Mouse (Mus musculus) heart, embryonic 15.5 days (tissue): Measurements from ENCODE around the gene Serpina3c. TPM values are rescaled to one million over a fixed set of nuclear protein-coding genes. Genes with fewer than 3 reads are reported as not detected.
"Not testable (repeated sequence)": the region's sequence is repeated elsewhere in the genome, so short reads cannot be mapped to it uniquely, and the experiment has no call there.

Source experiments
- ATAC-seq: fragments of 200-750 bp; cut with Nextera tagmentation; replicated peaks from 2 replicates; pipeline ENCODE4 v1.8.0; 2017; ENCODE audit warnings: low read depth, moderate TSS enrichment; ENCODE audit not compliant: insufficient number of reproducible peaks, insufficient read depth, low FRiP score
- H3K27ac ChIP-seq: fragments of 300-500 bp; sonication (generic); 2 replicates; pipeline ENCODE4 v1.5.1; 2015; ENCODE audit warnings: mild to moderate bottlenecking, inconsistent platforms
- H3K27me3 ChIP-seq: fragments of 300-500 bp; sonication (generic); 2 replicates; pipeline ENCODE4 v1.6.1; 2015; ENCODE audit warnings: inconsistent platforms
- H3K36me3 ChIP-seq: fragments of 300-500 bp; sonication (generic); 2 replicates; pipeline ENCODE4 v1.6.1; 2015; ENCODE audit warnings: mild to moderate bottlenecking, inconsistent platforms
- H3K4me1 ChIP-seq: fragments of 300-500 bp; sonication (generic); replicated peaks from 2 replicates; pipeline ENCODE4 v1.6.1; 2015; ENCODE audit warnings: inconsistent platforms
- H3K4me2 ChIP-seq: fragments of 300-500 bp; sonication (generic); 2 replicates; pipeline ENCODE4 v1.6.1; 2015; ENCODE audit warnings: inconsistent platforms, mild to moderate bottlenecking, moderate library complexity
- H3K4me3 ChIP-seq: fragments of 300-500 bp; sonication (generic); 2 replicates; pipeline ENCODE4 v1.5.1; 2015; ENCODE audit warnings: mild to moderate bottlenecking, inconsistent platforms
- H3K9ac ChIP-seq: fragments of 300-500 bp; sonication (generic); 2 replicates; pipeline ENCODE4 v1.6.1; 2015; ENCODE audit warnings: mild to moderate bottlenecking, inconsistent platforms
- H3K9me3 ChIP-seq: fragments of 300-500 bp; sonication (generic); replicated peaks from 2 replicates; pipeline ENCODE4 v1.6.1; 2016; ENCODE audit warnings: inconsistent platforms
- WGBS: fragments of 180-500 bp; shearing (Covaris S2); methylation state at CpG from one replicate; pipeline ENCODE4 v1.1.7; 2015; ENCODE audit warnings: mixed read lengths; 5-methylcytosine and 5-hydroxymethylcytosine counted together
- polyA plus RNA-seq: library from polyadenylated mRNA; unstranded; fragments of >200 nt; fragmentation: Nextera tagmentation; extraction: Ambion mirVana; gene quantifications from 2 replicates; pipeline ENCODE4 v1.2.1, GENCODE M21; 2015

The Serpina3c gene
- polyA plus RNA-seq, 1 experiment from 2014 or later = not detected

DNA sequence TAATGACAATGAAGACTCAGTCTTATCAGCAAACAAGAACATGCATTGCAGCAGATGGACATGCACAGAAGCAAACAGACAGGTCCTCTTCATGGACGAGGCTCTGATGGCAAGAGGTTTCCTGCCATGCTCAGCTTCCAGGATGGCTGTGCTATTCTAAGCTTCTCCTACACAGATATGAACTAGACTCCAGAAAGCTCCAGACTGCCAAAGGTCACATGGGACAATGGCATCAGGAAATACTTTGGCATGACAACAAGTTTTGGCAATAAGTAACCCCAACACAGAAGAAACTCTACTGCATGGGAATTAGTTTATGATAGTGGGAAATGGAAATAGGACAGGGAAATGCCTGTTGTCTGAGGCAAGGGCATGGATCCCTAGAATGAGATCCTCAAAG, 10.4 kb downstream of the Serpina3c start:
- Histone ChIP-seq H3K9ac (no peak overlapping the region), H3K36me3 (no peaks in the 10 kb centered on the region), H3K9me3 (no peaks in the 10 kb centered on the region), H3K27ac (no peak overlapping the region), H3K27me3 (no peaks in the 10 kb centered on the region), H3K4me3 (no peak overlapping the region), H3K4me2 (no peak overlapping the region), H3K4me1 (no peaks in the 10 kb centered on the region)
- ATAC-seq = no peak
- 39% methylated on average over 1 of the region's 1 CpGs for WGBS

DNA sequence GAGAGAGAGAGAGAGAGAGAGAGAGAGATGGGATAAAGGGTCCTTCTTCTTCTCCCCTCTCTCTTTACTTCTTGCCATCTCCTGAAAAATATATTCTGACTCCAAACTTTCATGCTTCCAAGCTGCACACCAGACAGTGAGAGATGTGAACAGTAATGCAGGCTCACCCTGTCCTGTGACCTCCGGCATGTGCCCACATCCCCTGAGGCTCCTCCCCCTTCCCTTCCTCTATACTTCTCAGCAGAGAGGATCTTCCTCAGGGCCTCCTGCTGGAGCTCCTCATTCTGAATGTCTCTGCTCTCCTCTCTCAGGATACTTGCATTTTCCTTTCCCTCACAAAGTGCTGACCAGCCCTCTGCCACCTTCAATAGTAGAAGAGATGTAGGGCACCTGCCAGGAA, 11.2 kb downstream of the Serpina3c start:
- H3K9ac ChIP-seq = no peak overlapping the region
- ATAC-seq = no peak
- H3K27ac ChIP-seq = no peak overlapping the region
- no peak overlapping the region for H3K4me3 ChIP-seq
- no peaks in the 10 kb centered on the region for H3K9me3 ChIP-seq
- H3K4me1 ChIP-seq = no peaks in the 10 kb centered on the region
- no peaks in the 10 kb centered on the region for H3K27me3 ChIP-seq
- no peaks in the 10 kb centered on the region for H3K36me3 ChIP-seq
- 33% methylated on average over 1 of the region's 1 CpGs for WGBS
- no peak overlapping the region for H3K4me2 ChIP-seq

DNA sequence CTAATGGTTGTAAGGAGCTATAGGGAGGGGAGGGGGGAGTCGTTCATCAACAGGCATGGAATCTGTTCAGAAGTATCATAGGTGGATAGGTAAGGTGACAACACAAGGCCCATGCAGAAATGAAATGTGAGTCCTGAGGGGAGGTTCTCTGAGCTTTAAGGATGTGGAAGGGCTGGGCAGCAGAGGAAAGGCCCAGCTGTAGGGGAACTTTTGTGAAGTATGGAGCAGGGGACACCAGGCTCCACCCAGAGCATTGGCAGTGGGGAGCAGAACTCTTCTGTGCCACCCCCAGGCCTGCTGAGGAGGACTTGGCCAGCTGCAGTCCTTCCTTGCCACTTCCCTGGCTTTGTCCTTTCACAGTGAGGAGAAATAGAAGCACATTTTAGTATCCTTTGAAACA, 12.2 kb downstream of the Serpina3c start:
- ATAC-seq = no peak
- H3K36me3 ChIP-seq = no peaks in the 10 kb centered on the region
- H3K9me3 ChIP-seq = no peaks in the 10 kb centered on the region
- H3K27ac ChIP-seq = no peak overlapping the region
- no peaks in the 10 kb centered on the region for H3K27me3 ChIP-seq
- no peak overlapping the region for H3K4me3 ChIP-seq
- H3K4me2 ChIP-seq = no peak overlapping the region
- 71% methylated on average over 1 of the region's 1 CpGs for WGBS
- no peaks in the 10 kb centered on the region for H3K4me1 ChIP-seq
- no peak overlapping the region for H3K9ac ChIP-seq

GRCm38 (mm10) chr12:104140543-104141103, 13.0 kb downstream of the Serpina3c start:
- no peak overlapping the region for H3K9ac ChIP-seq
- H3K4me2 ChIP-seq = no peak overlapping the region
- no peak for ATAC-seq
- no peaks in the 10 kb centered on the region for H3K4me1 ChIP-seq
- H3K36me3 ChIP-seq = no peaks in the 10 kb centered on the region
- no peaks in the 10 kb centered on the region for H3K9me3 ChIP-seq
- no peak overlapping the region for H3K27ac ChIP-seq
- 84% methylated on average over 4 of the region's 4 CpGs for whole genome bisulfite sequencing
- no peak overlapping the region for H3K4me3 ChIP-seq
- no peaks in the 10 kb centered on the region for H3K27me3 ChIP-seq

GRCm38 (mm10) chr12:104138216-104138615, 15.5 kb downstream of the Serpina3c start:
- Histone ChIP-seq H3K36me3 (no peaks in the 10 kb centered on the region), H3K27ac (no peak overlapping the region), H3K9me3 (no peaks in the 10 kb centered on the region), H3K4me3 (no peak overlapping the region), H3K4me2 (no peak overlapping the region), H3K4me1 (no peaks in the 10 kb centered on the region), H3K27me3 (peaks cover 7% of the 10 kb centered on the region; the same call in 1 of the 2 replicates), H3K9ac (no peak overlapping the region)
- no peak for ATAC-seq
- 71% methylated on average over 2 of the region's 2 CpGs for WGBS

- peak overlapping the region; percentile 22; the same call in 1 of the 2 replicates for H3K27ac ChIP-seq
- no peak for ATAC-seq
These were observed 22.6 kb downstream of the Serpina3c start for GRCm38 (mm10) chr12:104131041-104131440.

GRCm38 (mm10) chr12:104127696-104128095, 26.0 kb downstream of the Serpina3c start, which contains the start of gene Serpina3b:
Gene Serpina3b (plus strand): TSS chr12:104127996.
- WGBS = 68% methylated on average over 5 of the region's 5 CpGs
- H3K4me2 ChIP-seq = no peak within 1 kb of the TSS

More at GRCm38 (mm10) chr12:104131041-104131440, 22.6 kb downstream of the Serpina3c start:
- Histone ChIP-seq H3K4me1 (no peaks in the 10 kb centered on the region), H3K36me3 (no peaks in the 10 kb centered on the region), H3K9me3 (no peaks in the 10 kb centered on the region), H3K9ac (no peak overlapping the region), H3K27me3 (peaks cover 7% of the 10 kb centered on the region; the same call in 1 of the 2 replicates), H3K4me3 (no peak overlapping the region), H3K4me2 (no peak overlapping the region)

GRCm38 (mm10) chr12:104125021-104125560, 28.6 kb downstream of the Serpina3c start:
- Histone ChIP-seq H3K27ac (no peak overlapping the region), H3K4me2 (no peak overlapping the region), H3K27me3 (no peaks in the 10 kb centered on the region), H3K9me3 (no peaks in the 10 kb centered on the region), H3K36me3 (no peaks in the 10 kb centered on the region), H3K9ac (no peak overlapping the region), H3K4me3 (no peak overlapping the region), H3K4me1 (no peaks in the 10 kb centered on the region)
- 52% methylated on average over 5 of the region's 5 CpGs for WGBS
- ATAC-seq = no peak

More at GRCm38 (mm10) chr12:104127696-104128095, 26.0 kb downstream of the Serpina3c start, which contains the start of gene Serpina3b:
- no peak within 1 kb of the TSS for H3K27ac ChIP-seq
- no peak for ATAC-seq
- H3K36me3 ChIP-seq = no peaks in the 10 kb centered on the region
- H3K27me3 ChIP-seq = no peaks in the 10 kb centered on the region
- H3K9me3 ChIP-seq = no peaks in the 10 kb centered on the region
- no peak within 1 kb of the TSS for H3K9ac ChIP-seq
- H3K4me3 ChIP-seq = no peak within 1 kb of the TSS
- H3K4me1 ChIP-seq = no peaks in the 10 kb centered on the region

- no peaks in the 10 kb centered on the region for H3K36me3 ChIP-seq
- H3K27me3 ChIP-seq = no peaks in the 10 kb centered on the region
- no peak overlapping the region for H3K4me2 ChIP-seq
- no peaks in the 10 kb centered on the region for H3K9me3 ChIP-seq
- no peak overlapping the region for H3K4me3 ChIP-seq
- H3K27ac ChIP-seq = no peak overlapping the region
- no peak for ATAC-seq
- no peaks in the 10 kb centered on the region for H3K4me1 ChIP-seq
- WGBS = 75% methylated on average over 2 of the region's 2 CpGs
- H3K9ac ChIP-seq = no peak overlapping the region
These were observed 29.7 kb downstream of the Serpina3c start for GRCm38 (mm10) chr12:104123996-104124395.

GRCm38 (mm10) chr12:104123097-104123496, 30.6 kb downstream of the Serpina3c start:
- WGBS = 64% methylated on average over 1 of the region's 1 CpGs
- no peak overlapping the region for H3K9ac ChIP-seq
- H3K9me3 ChIP-seq = no peaks in the 10 kb centered on the region
- no peak overlapping the region for H3K27ac ChIP-seq
- no peak overlapping the region for H3K4me2 ChIP-seq
- no peaks in the 10 kb centered on the region for H3K4me1 ChIP-seq
- no peaks in the 10 kb centered on the region for H3K36me3 ChIP-seq
- no peak overlapping the region for H3K4me3 ChIP-seq
- H3K27me3 ChIP-seq = no peaks in the 10 kb centered on the region
- ATAC-seq = no peak

DNA sequence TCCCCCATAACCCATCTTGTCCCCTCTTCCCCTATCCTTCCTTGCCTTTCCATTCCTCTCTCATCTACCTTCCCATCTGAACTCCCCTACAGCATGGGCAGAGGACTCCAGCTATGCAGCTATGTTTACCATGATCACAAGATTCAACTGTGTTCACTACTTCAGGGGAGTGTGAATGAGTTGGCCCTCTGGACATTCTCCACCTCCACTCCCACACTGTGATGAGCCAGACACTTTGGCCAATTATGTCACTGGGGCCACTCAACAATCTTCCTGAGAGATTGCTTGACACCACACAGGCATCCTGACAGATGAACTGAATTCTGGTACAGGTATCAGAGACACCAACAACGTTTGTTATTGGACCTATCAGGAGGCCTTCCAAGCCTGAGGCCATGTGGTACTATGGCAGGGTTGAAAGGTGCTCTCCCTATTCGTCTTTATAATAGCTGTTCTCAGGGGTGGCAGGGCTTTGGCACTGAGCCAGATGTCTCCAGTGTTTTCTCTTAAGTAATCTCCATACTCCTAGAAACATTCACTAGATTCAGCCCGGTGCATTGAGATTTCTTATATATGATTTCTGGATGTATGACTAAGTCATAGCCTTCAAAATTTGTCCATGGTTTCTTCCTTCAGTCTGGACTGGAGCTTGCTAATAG, 38.6 kb downstream of the Serpina3c start:
- Histone ChIP-seq H3K9ac (no peak overlapping the region), H3K4me1 (no peaks in the 10 kb centered on the region), H3K9me3 (no peaks in the 10 kb centered on the region), H3K4me2 (no peak overlapping the region), H3K27me3 (no peaks in the 10 kb centered on the region; the same call in 1 of the 2 replicates), H3K4me3 (no peak overlapping the region), H3K36me3 (no peaks in the 10 kb centered on the region), H3K27ac (no peak overlapping the region)
- WGBS = 34% methylated on average over 3 of the region's 3 CpGs
- no peak for ATAC-seq

- not testable (repeated sequence) for H3K27ac ChIP-seq, H3K9ac ChIP-seq, ATAC-seq, H3K4me3 ChIP-seq, H3K27me3 ChIP-seq, H3K9me3 ChIP-seq, H3K4me2 ChIP-seq, H3K4me1 ChIP-seq, H3K36me3 ChIP-seq
- WGBS = 80% methylated on average over 11 of the region's 11 CpGs
These were observed 41.3 kb downstream of the Serpina3c start, which contains the start of gene Serpina3a for GRCm38 (mm10) chr12:104112333-104112732. Gene Serpina3a (plus strand): TSS chr12:104112724.
